Mouse (Mus musculus) 3134 (cell line): Measurements from ENCODE around the gene Stx1b.

Experiments used
- DNase-seq: peaks from one replicate; pipeline ENCODE4 v3.0.0-alpha.2; 2011; ENCODE audit warnings: low spot score; ENCODE audit not compliant: insufficient read length; ENCODE audit errors: extremely low read depth

The Stx1b gene

DNA sequence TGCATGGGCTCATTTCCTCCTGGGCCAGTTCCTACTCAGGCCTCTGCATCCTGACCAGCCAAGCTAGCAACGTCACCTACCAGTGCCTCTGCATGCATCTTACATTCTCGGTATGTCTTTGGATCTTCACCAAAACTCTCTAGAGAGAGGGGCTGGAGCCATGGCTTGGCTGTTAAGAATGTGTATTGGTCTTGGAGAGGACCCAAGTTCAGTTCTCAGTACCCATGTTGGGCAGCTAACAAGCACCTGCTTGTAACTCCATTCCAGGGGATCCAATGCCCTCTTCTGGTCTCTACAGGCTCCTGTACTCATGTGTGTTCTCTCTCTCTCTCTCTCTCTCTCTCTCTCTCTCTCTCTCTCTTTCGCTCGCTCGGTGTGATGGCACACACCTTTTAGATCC is 6.6 kb downstream of the Stx1b start:
- DNase-seq: no peak

DNA sequence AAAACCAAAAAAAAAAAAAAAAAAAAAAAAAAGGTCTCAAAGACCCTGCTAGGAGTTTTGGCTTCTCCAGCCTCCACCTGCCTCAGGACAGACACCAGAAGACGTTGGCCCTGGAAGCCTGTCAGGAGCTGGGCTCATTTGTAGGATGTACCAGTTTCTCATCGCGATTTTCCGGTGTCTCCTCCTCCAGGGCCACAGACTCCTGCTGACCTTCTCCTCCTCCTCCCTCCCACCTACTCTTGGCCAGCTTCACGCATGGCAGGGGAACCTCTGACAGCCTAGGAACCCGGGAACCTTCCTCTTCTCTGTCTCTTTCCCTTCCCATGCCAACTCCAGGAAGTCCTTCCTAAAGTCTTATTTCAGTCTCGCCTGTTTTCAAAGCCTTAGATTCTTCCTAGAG is 7.3 kb downstream of the Stx1b start:
- no peak for DNase-seq

DNA sequence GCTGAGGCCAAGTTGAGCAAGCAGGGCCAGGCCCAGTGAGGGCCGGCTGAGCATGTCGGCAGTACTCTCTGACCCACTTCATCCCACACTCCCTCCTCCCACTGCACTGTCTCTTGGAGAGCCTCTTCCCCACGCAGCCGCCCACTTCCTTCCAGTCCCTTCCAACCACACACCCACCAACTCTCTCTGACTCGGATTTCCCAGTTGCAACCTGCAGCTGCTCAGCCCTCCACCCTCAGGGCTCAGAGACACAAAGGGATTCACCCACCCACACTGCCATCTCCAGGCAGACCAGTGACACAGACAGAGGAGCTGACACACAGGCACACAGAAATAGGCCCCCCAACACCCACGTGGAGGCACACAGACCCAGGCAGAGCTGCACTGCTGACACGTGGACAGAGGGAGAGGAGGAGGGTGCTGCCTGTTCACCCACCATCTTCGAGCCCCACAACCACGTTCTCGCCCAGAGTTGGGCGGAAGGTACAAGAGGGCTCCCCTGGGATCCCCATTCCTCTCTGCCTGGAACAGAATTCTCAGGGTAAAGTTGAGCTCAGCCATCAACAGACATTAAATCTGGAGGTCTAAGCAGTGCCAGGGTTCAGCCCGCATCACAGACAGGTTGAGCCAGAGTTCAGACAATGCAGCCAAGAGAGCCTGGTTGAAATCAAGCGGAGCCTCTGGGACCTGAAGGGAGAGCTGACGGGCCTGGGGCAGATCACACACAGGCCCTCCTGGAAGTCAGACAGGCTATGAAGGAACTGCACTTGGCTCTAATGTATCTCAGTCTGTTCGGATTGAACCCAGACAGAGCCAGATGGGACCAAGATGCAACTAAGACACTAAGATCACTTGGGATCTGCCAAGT is 8.2 kb downstream of the Stx1b start:
- no peak for DNase-seq

DNA sequence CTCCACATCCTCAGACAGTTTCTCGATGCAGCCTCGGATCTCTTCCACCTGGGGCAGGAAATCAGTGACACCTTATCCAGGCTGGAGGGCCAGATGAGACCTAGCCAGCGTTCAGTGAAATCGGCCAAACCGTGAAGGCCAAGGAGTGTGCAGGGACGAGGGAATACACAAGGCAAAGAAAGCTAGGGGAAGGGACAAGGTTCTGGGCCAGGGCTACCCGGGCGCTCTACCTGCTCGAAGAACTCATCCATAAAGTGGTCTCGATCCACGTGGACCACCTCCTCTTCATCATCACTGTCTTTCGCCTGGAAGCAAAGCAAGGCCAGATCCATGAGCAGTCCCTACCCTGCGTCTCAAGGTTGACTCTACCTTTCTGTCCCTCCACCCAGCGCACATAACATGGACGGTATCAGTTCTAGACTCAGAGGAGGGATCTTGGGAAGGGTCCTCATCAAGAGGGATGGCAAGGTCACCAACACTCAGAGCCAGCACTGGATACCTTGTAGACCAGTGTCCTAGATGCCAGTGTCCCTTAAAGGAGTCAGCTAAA is 9.2 kb downstream of the Stx1b start:
- DNase-seq: no peak

DNA sequence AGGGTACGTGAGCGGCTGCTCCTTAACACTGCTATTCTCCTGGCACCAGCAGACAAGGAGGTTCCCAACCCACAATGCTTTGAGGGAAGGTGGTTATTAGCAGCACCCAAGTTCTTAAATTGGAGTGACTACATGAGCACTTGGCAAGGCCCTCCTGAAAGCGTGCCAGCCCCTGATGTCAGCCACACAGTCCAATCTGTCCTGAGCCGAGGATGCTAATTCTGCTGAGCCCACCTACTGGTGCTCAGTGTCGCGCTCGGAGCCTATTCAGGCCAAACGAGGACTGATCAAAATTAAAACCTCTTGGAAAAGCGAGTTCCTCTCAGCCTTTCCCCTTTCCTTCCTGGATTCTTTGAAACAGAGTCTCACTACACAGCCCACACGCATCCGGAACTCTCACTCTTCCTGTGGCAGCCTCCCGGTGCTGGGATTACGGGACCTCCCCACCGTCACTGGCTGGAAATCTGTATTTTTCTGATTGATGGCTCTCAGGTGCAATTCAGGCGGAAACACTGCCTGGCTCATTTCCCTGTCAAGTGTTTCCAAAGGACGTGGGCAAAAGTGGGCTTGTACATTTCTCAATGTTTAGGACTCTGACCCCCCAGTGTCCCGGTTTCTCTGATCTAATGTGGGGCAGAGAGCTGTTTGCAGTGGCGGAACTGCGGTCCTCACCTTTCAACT is 10.0 kb downstream of the Stx1b start:
- no peak for DNase-seq

DNA sequence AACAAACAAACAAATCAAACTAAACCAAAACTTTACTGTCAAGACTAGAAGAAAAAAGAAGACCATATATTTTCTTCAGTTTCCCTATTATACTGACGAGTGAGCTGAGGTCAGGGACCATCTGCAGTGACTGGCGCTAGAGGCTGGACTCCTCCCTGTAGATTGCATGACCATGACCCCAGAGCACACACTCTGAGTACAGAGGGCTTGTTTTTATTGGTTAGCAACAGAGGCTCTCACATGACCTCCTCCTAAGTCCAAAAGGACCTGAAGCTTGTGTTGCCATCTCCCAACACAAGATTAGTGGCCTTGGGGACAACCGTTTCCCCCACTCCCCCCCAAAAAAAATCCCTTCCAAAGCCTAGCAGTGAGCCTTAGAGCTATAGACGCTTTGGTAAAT is 10.5 kb downstream of the Stx1b start:
- DNase-seq: no peak

DNA sequence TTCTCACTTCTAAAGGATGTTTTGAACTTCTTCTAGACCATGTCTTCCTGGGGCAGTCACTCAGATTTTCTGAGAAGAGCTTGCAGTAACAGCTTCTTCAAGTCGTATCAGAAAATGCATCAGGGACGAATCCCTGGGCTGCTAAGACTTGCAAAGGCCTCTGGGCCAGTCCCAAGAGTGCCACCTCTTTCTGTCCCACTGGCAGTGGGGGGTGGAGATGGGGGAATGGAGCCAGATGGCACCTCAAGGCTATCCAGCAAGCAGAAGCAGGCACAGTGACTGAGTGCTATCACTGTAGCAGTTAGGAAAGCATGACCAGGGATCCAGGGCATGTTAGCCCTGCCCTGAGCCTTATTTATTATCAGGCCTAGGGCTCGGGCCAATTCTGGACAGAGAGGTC is 12.1 kb downstream of the Stx1b start:
- no peak for DNase-seq

DNA sequence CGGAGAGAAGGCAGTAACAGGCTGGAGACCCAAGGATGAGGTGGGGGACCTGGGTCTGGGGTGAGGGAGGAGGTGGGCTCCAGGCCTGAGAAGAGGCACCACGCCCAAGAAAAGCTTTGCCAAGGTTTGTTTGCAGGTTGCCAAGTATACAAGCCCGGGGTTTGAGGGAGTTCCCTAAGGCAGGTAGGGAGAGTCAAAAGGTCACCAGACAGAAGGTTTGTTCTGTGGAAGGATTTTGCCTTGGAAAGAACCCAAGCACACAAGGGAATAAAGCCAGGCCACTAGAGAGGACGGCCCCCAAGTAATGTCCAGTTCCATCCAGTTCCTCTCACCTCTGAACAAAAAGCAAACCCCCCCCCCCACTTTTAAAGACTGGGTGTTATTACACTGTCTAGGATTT is 13.1 kb downstream of the Stx1b start:
- DNase-seq: no peak

DNA sequence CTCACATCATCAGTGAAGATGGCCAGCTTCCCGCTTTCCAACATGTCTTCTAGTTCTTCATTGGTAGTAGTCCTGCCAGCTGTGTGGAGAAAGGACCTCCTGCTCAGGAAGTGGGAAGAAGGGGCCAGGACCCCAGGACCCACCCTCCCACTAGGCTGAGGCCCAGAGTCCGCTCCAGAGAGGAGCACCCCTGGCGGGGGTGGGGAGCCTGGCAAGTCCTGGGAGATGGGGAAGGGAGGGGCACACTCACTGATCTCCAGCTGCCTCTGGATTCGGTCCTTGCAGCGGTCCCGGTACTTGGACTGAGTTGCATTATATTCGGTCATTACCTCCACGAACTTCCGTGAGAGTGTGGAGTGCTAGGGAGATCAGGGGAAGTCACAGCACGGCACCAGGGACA is 13.7 kb downstream of the Stx1b start:
- DNase-seq: no peak

DNA sequence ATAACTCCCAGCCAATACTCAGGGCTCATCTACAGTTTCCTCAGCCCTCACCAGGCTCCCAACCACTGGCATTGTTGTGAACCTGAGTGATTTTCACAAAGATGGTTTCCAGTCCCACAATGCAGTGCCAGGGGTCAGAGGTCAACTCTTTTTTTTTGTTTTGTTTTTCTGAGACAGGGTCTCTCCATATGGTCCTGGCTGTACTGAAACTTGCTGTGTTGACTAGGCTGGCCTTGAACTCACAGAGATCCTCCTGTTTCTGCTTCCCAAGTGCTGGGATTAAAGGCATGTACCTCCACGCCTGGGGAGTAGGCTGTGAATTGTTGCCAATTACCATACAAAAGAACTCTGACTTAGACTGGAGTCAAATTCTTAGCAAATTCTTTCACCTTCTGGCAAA is 14.5 kb downstream of the Stx1b start:
- no peak for DNase-seq

DNA sequence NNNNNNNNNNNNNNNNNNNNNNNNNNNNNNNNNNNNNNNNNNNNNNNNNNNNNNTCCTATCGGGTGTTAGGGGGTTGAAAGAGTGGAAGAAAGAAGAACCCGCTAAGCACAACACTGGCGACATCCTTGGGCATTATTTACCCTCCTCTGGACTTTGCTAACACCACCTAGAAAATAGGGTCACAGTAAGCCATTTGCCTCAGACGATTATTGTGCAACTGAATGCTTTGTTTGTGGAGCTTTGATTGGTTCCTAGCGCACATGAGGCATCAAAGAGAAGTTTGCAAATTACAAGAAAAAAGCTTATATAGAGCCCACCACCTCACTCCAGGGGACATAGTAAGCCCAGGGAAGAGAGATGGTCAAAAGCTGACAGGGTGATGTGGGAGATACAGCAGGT is 15.5 kb downstream of the Stx1b start:
- DNase-seq: no peak

DNA sequence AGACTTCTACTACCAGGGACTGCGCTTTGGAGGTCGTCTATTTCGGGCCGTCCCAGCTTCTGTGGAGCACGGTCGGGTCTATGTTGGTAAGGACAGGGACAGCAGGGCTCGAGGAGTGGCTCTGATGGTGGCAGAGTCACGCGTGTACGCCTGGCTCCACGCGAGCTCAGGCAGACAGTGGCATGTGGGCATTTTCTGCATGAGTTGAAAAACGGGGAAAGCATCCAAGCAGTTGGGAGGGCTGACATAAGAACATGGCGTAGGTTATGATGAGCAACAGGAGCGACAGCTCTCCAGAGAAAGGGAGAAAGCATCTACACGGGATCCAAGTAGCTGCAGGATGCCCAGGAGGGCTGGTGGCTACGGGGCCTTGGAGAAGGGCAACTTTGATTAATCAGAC is 22.0 kb downstream of the Stx1b start:
- no peak for DNase-seq

DNA sequence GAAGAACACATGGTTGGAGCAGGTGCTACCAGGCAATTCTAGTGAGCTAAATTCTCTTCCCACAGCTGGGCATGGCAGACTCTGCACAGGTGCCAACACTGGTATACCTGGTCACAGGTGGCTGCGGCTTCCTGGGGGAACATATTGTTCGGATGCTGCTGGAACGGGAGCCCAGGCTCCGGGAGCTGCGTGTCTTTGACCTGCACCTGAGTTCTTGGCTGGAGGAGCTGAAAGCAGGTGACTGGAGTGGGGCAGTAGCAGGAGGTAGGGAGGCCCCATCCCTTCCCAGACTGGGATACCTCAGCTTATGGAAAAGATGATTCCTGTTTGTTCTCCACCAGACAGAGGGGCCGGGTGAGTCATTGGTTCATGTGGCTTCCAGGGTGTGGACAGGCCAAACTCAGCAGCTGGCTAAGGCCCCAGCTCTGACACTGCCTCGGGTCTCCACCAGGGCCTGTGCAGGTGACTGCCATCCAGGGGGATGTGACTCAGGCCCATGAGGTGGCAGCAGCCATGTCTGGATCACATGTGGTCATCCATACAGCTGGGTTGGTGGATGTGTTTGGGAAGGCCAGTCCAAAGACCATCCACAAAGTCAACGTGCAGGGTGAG is 23.2 kb downstream of the Stx1b start:
- DNase-seq: peak; percentile 76

DNA sequence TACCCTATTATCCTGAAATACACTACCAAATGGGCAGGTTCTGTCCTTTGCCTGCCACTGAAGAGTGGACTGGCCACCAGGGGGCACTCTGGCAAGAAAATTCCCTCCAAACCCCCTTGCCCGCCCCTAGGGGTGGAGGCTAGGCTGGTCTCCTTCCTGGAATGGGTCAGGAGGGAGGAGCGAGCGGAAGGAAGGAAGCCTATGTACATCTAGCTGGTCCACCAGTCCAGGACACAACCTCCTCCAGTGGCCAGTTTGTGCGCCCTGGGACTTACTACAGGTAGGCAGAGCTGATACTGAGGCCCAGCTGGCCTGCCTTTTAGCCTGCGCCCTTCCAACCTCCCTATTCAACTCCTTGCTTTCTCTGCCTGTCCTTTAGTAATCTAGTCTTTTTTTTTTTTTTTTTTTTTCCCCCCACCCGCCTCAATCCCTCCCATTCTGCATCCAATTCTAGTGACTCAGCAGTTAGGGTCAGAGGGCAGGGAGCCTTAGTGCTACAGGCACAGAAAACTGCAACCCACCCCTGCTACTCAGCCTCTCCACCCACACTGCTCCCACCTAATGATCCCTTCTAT is 23.8 kb downstream of the Stx1b start, which contains the start of gene Hsd3b7:
Hsd3b7 (plus strand) TSS at position 170 of the 575 bp plus-strand sequence.
- peak; percentile 76 for DNase-seq

DNA sequence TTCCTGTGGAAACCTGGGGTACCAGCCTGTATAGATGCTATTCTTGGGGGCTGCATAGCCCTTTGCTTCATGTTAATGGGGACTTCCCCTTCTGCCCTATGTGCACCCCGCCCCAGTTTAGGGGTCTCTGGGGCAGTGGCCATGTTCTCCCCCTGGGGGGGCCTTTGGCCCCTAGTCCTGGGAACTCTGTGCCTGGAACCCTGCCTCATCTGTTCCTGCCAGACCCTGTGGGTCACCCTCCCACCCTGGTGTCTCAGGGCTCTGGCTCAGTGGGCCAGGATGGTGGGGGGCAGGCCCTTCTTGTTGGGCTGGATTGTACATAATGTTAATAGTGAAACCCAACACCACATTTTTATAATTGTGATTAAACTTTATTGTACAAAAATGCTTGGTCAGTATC is 24.6 kb downstream of the Stx1b start:
- DNase-seq: no peak

DNA sequence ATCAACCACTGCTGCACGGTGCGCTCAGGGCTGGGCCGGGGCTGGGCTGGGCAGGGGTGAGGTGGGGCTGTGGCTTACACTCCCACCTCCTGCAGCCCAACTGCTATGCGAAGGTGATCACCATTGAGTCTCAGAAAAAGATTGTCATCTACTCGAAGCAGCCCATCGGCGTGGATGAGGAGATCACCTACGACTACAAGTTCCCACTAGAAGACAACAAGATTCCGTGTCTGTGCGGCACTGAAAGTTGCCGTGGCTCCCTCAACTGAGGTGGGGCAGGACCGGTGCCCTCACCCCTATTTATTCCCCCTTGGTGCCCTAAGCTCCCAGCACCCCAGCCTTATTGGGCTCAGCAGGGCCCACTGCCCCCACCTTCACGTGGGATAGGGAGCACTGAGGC is 25.1 kb downstream of the Stx1b start:
- no peak for DNase-seq

DNA sequence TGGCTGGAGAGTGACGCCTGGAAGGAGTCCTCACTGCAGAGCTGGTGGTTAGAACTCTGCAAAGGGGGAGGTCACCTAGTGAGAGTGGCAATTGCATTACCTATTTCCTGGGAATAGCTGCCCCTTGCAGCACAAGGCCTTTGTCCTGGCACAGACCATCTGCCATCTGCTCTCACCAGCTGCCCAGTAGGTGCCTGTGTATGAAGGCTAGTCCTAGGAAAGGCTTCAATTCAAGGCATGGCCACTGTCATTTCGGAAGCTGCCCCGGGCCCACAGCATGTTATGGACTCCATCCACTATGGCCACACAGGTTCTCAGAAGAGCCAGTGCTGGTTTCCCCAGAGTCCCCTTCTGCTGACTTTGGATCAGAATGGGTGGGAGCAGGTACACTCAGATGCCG is 25.8 kb downstream of the Stx1b start:
- no peak for DNase-seq

DNA sequence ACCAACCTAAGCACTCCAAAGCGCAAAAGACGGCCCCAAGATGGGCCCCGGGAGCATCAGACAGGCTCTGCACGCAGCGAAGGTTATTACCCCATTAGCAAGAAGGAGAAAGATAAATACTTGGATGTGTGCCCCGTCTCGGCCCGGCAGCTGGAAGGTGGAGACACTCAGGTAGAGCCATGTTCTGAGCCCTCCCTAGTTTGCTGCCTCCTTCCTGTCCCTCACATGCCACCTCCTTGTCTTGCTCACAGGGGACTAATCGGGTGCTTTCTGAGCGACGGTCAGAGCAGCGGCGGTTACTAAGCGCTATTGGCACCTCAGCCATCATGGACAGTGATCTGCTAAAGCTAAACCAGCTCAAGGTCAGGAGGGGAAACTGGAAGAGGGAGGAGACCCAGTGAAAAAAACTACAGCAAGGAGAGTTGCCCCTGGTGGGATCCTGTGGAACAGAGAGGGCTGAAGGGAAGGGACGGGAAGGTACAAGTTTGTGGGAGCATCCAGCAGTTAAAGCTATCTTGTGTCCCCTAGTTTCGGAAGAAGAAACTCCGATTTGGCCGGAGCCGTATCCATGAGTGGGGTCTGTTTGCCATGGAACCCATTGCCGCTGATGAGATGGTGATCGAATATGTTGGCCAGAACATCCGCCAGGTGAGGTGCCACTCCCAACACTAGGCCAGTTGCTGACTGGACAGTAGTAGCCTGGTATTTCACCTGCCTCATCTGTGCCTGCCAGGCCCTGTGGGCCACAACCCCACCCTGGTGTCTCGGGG is 27.1 kb downstream of the Stx1b start:
- DNase-seq: no peak

DNA sequence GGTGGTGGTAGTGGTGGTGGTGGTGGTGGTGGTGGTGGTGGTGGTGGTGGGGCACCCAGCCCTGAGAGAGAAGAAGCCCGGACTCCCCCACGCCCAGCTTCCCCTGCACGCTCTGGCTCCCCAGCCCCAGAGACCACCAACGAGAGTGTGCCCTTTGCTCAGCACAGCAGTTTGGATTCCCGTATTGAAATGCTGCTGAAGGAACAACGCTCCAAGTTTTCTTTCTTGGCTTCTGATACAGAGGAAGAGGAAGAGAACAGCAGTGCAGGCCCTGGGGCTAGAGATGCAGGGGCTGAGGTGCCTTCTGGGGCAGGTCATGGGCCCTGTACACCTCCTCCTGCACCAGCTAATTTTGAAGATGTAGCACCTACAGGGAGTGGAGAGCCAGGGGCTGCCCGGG is 39.0 kb downstream of the Stx1b start, which contains the start of gene Gm49388:
Gm49388 (plus strand) TSS at position 301 of the 400 bp plus-strand sequence.
- no peak for DNase-seq

DNA sequence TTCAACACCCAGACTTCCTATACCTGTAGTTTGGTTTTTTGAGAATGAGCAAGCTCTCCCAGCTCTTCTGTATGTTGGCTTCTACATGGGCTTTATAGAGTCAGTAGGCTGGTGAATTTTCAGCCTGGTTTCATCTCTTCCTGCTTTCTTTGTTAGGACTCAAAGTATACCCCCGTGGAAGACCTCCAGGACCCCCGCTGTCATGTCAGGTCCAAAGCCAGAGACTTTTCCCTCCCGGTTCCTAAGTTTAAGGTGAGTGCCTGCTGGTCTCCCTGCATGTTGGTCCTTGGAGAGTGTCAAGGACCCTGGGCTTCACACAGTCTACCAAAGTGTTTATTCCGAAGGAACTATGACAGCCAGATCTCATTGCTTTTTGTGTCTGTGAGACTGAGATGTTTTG is 46.0 kb downstream of the Stx1b start:
- no peak for DNase-seq
